Mouse (Mus musculus) neural tube, embryonic 12.5 days (tissue): ENCODE results near the gene Rab7b. TPM values are rescaled to one million over a fixed set of nuclear protein-coding genes. Genes with fewer than 3 reads are reported as not detected.

Experiments
- ATAC-seq: fragments of 200-750 bp; cut with Nextera tagmentation; 2 replicates; pipeline ENCODE4 v1.8.0; 2017; ENCODE audit warnings: low read depth, mild to moderate bottlenecking, moderate TSS enrichment, moderate library complexity; ENCODE audit not compliant: low FRiP score
- H3K27ac ChIP-seq: fragments of 300-500 bp; sonication (generic); 2 replicates; pipeline ENCODE4 v1.5.1; 2016
- H3K27me3 ChIP-seq: fragments of 300-500 bp; sonication (generic); replicated peaks from 2 replicates; pipeline ENCODE4 v1.6.1; 2016; ENCODE audit warnings: mild to moderate bottlenecking
- H3K36me3 ChIP-seq: fragments of 300-500 bp; sonication (generic); 2 replicates; pipeline ENCODE4 v1.6.1; 2016; ENCODE audit warnings: mild to moderate bottlenecking
- H3K4me1 ChIP-seq: fragments of 300-500 bp; sonication (generic); 2 replicates; pipeline ENCODE4 v1.6.1; 2016
- H3K4me2 ChIP-seq: fragments of 300-500 bp; sonication (generic); replicated peaks from 2 replicates; pipeline ENCODE4 v1.6.1; 2016; ENCODE audit warnings: mild to moderate bottlenecking
- H3K4me3 ChIP-seq: fragments of 300-500 bp; sonication (generic); 2 replicates; pipeline ENCODE4 v1.5.1; 2016
- H3K9ac ChIP-seq: fragments of 300-500 bp; sonication (generic); 2 replicates; pipeline ENCODE4 v1.6.1; 2016; ENCODE audit warnings: mild to moderate bottlenecking
- H3K9me3 ChIP-seq: fragments of 300-500 bp; sonication (generic); 2 replicates; pipeline ENCODE4 v1.6.1; 2016; ENCODE audit warnings: mild to moderate bottlenecking
- WGBS: fragments of 180-500 bp; shearing (Covaris S2); methylation state at CpG from one replicate; pipeline ENCODE4 v1.1.7; 2016; 5-methylcytosine and 5-hydroxymethylcytosine counted together
- polyA plus RNA-seq: library from polyadenylated mRNA; unstranded; fragments of >200 nt; fragmentation: Nextera tagmentation; extraction: Ambion mirVana; gene quantifications from 2 replicates; pipeline ENCODE4 v1.2.1, GENCODE M21; 2016

The Rab7b gene
- polyA plus RNA-seq = 1.3 TPM in 2 replicates

- no peaks in the 10 kb centered on the region for H3K4me1 ChIP-seq
- ATAC-seq = no peak
- no peaks in the 10 kb centered on the region for H3K36me3 ChIP-seq
- H3K27ac ChIP-seq = no peak within 1 kb of the TSS
- no peak within 1 kb of the TSS for H3K4me2 ChIP-seq
- no peak within 1 kb of the TSS for H3K4me3 ChIP-seq
- H3K27me3 ChIP-seq = no peaks in the 10 kb centered on the region
- H3K9me3 ChIP-seq = no peaks in the 10 kb centered on the region
- H3K9ac ChIP-seq = no peak within 1 kb of the TSS
- 68% methylated on average over 8 of the region's 8 CpGs for WGBS
These were observed at the start of gene Rab7b for GRCm38 (mm10) chr1:131688475-131688874. Gene Rab7b, plus strand, starts transcription at chr1:131688695.

GRCm38 (mm10) chr1:131640062-131640461 lies 48.4 kb upstream of the Rab7b start:
- no peak overlapping the region for H3K4me3 ChIP-seq
- ATAC-seq = no peak
- no peak overlapping the region for H3K27ac ChIP-seq
- H3K9ac ChIP-seq = no peak overlapping the region
- H3K4me2 ChIP-seq = no peak overlapping the region
- WGBS = 83% methylated on average over 4 of the region's 4 CpGs
- H3K36me3 ChIP-seq = no peaks in the 10 kb centered on the region
- H3K9me3 ChIP-seq = no peaks in the 10 kb centered on the region
- H3K4me1 ChIP-seq = no peaks in the 10 kb centered on the region
- no peaks in the 10 kb centered on the region for H3K27me3 ChIP-seq

GRCm38 (mm10) chr1:131641565-131641964 lies 46.9 kb upstream of the Rab7b start:
- Histone ChIP-seq H3K27ac (no peak overlapping the region), H3K9ac (no peak overlapping the region), H3K27me3 (no peaks in the 10 kb centered on the region), H3K9me3 (no peaks in the 10 kb centered on the region), H3K4me1 (no peaks in the 10 kb centered on the region), H3K36me3 (no peaks in the 10 kb centered on the region), H3K4me2 (no peak overlapping the region), H3K4me3 (no peak overlapping the region)
- WGBS = 94% methylated on average over 13 of the region's 13 CpGs
- no peak for ATAC-seq

GRCm38 (mm10) chr1:131642251-131642650 lies 46.2 kb upstream of the Rab7b start:
- 92% methylated on average over 2 of the region's 2 CpGs for WGBS
- Histone ChIP-seq H3K36me3 (no peaks in the 10 kb centered on the region), H3K9ac (no peak overlapping the region)

GRCm38 (mm10) chr1:131652670-131653443 lies 35.6 kb upstream of the Rab7b start:
- H3K4me1 ChIP-seq = peaks cover 4% of the 10 kb centered on the region; the same call in 1 of the 2 replicates
- no peaks in the 10 kb centered on the region for H3K36me3 ChIP-seq
- H3K27me3 ChIP-seq = no peaks in the 10 kb centered on the region
- no peak overlapping the region for H3K4me3 ChIP-seq
- ATAC-seq = no peak
- no peak overlapping the region for H3K4me2 ChIP-seq
- no peak overlapping the region for H3K9ac ChIP-seq
- H3K27ac ChIP-seq = no peak overlapping the region
- 80% methylated on average over 12 of the region's 12 CpGs for WGBS
- H3K9me3 ChIP-seq = no peaks in the 10 kb centered on the region

More at GRCm38 (mm10) chr1:131642251-131642650, 46.2 kb upstream of the Rab7b start:
- Histone ChIP-seq H3K4me3 (no peak overlapping the region), H3K4me2 (no peak overlapping the region), H3K9me3 (no peaks in the 10 kb centered on the region), H3K4me1 (no peaks in the 10 kb centered on the region), H3K27ac (no peak overlapping the region), H3K27me3 (no peaks in the 10 kb centered on the region)
- ATAC-seq = no peak

GRCm38 (mm10) chr1:131655601-131656000 lies 32.9 kb upstream of the Rab7b start:
- H3K4me2 ChIP-seq = no peak overlapping the region
- peaks cover 4% of the 10 kb centered on the region; the same call in 1 of the 2 replicates for H3K4me1 ChIP-seq
- H3K27ac ChIP-seq = no peak overlapping the region
- no peaks in the 10 kb centered on the region for H3K9me3 ChIP-seq
- no peak overlapping the region for H3K9ac ChIP-seq
- 84% methylated on average over 6 of the region's 6 CpGs for WGBS
- H3K4me3 ChIP-seq = no peak overlapping the region
- H3K27me3 ChIP-seq = no peaks in the 10 kb centered on the region
- H3K36me3 ChIP-seq = no peaks in the 10 kb centered on the region
- no peak for ATAC-seq

- under 1% methylated on average over 11 of the region's 11 CpGs for WGBS
- no peak overlapping the region; the same call in 1 of the 2 replicates for H3K4me3 ChIP-seq
- H3K4me2 ChIP-seq = peak overlapping the region; percentile 53
- no peaks in the 10 kb centered on the region for H3K9me3 ChIP-seq
- H3K27me3 ChIP-seq = no peaks in the 10 kb centered on the region
- peaks cover 4% of the 10 kb centered on the region; the same call in 1 of the 2 replicates for H3K4me1 ChIP-seq
- peak; percentile 88 for ATAC-seq
- peak overlapping the region; percentile 5; the same call in 1 of the 2 replicates for H3K27ac ChIP-seq
- no peaks in the 10 kb centered on the region for H3K36me3 ChIP-seq
- H3K9ac ChIP-seq = peak overlapping the region; percentile 52
These were observed 30.5 kb upstream of the Rab7b start for GRCm38 (mm10) chr1:131657945-131658354.

- H3K9me3 ChIP-seq = no peaks in the 10 kb centered on the region
- no peak overlapping the region for H3K4me3 ChIP-seq
- no peak overlapping the region for H3K27ac ChIP-seq
- no peak overlapping the region for H3K4me2 ChIP-seq
- 78% methylated on average over 5 of the region's 5 CpGs for WGBS
- H3K27me3 ChIP-seq = no peaks in the 10 kb centered on the region
- H3K9ac ChIP-seq = no peak overlapping the region
- H3K36me3 ChIP-seq = no peaks in the 10 kb centered on the region
- peaks cover 4% of the 10 kb centered on the region; the same call in 1 of the 2 replicates for H3K4me1 ChIP-seq
- no peak for ATAC-seq
These were observed 28.9 kb upstream of the Rab7b start for GRCm38 (mm10) chr1:131659512-131660085.

GRCm38 (mm10) chr1:131660266-131660665 lies 28.2 kb upstream of the Rab7b start:
- Histone ChIP-seq H3K4me1 (peaks cover 4% of the 10 kb centered on the region; the same call in 1 of the 2 replicates), H3K4me3 (no peak overlapping the region), H3K36me3 (no peaks in the 10 kb centered on the region), H3K9me3 (no peaks in the 10 kb centered on the region), H3K27ac (no peak overlapping the region), H3K9ac (no peak overlapping the region), H3K4me2 (no peak overlapping the region), H3K27me3 (no peaks in the 10 kb centered on the region)
- ATAC-seq = no peak
- WGBS = 79% methylated on average over 2 of the region's 2 CpGs

- H3K4me2 ChIP-seq = no peak overlapping the region
- H3K9ac ChIP-seq = no peak overlapping the region
- H3K36me3 ChIP-seq = no peaks in the 10 kb centered on the region
- WGBS = 79% methylated on average over 7 of the region's 7 CpGs
- no peak overlapping the region for H3K27ac ChIP-seq
- no peak for ATAC-seq
- no peaks in the 10 kb centered on the region for H3K9me3 ChIP-seq
- no peak overlapping the region for H3K4me3 ChIP-seq
- peaks cover 4% of the 10 kb centered on the region; the same call in 1 of the 2 replicates for H3K4me1 ChIP-seq
- H3K27me3 ChIP-seq = no peaks in the 10 kb centered on the region
These were observed 27.6 kb upstream of the Rab7b start for GRCm38 (mm10) chr1:131660716-131661472.

GRCm38 (mm10) chr1:131661749-131662148 lies 26.7 kb upstream of the Rab7b start:
- no peak overlapping the region for H3K27ac ChIP-seq

More at GRCm38 (mm10) chr1:131661749-131662148, 26.7 kb upstream of the Rab7b start:
- no peak for ATAC-seq
- peaks cover 4% of the 10 kb centered on the region; the same call in 1 of the 2 replicates for H3K4me1 ChIP-seq
- no peak overlapping the region for H3K4me2 ChIP-seq
- H3K36me3 ChIP-seq = no peaks in the 10 kb centered on the region
- WGBS = 78% methylated on average over 3 of the region's 3 CpGs
- H3K4me3 ChIP-seq = no peak overlapping the region
- no peaks in the 10 kb centered on the region for H3K9me3 ChIP-seq
- H3K9ac ChIP-seq = no peak overlapping the region
- H3K27me3 ChIP-seq = no peaks in the 10 kb centered on the region
